Mouse (Mus musculus) liver, postnatal 0 days (tissue): Measurements from ENCODE around the gene Rab21. TPM values are rescaled to one million over a fixed set of nuclear protein-coding genes. Genes with fewer than 3 reads are reported as not detected.

Experiments
- ATAC-seq: fragments of 200-750 bp; cut with Nextera tagmentation; 2 replicates; pipeline ENCODE4 v1.8.0; 2017; ENCODE audit warnings: mild to moderate bottlenecking, moderate library complexity
- DNase-seq: peaks from one replicate; pipeline ENCODE4 v3.0.0-alpha.2; 2016
- H3K27ac ChIP-seq: fragments of 300-500 bp; sonication (generic); 2 replicates; pipeline ENCODE4 v1.5.1; 2014; ENCODE audit warnings: antibody characterized with exemption, moderate library complexity, mild to moderate bottlenecking, low read depth
- H3K27me3 ChIP-seq: fragments of 300-500 bp; sonication (generic); 2 replicates; pipeline ENCODE4 v1.6.1; 2014; ENCODE audit warnings: low read length, control low read depth, mixed read lengths; ENCODE audit not compliant: insufficient read depth
- H3K36me3 ChIP-seq: fragments of 300-500 bp; sonication (generic); replicated peaks from 2 replicates; pipeline ENCODE4 v1.6.1; 2014; ENCODE audit warnings: mild to moderate bottlenecking, control low read depth, low read length, moderate library complexity, mixed read lengths; ENCODE audit not compliant: insufficient read depth
- H3K4me1 ChIP-seq: fragments of 300-500 bp; sonication (generic); 2 replicates; pipeline ENCODE4 v1.6.1; 2014; ENCODE audit warnings: antibody characterized with exemption, mild to moderate bottlenecking, control low read depth; ENCODE audit not compliant: insufficient read depth
- H3K4me2 ChIP-seq: fragments of 300-500 bp; sonication (generic); 2 replicates; pipeline ENCODE4 v1.6.1; 2014; ENCODE audit warnings: low read depth, mild to moderate bottlenecking, low read length, moderate library complexity, mixed read lengths
- H3K4me3 ChIP-seq: fragments of 300-500 bp; sonication (generic); 2 replicates; pipeline ENCODE4 v1.5.1; 2014; ENCODE audit warnings: low read depth, low read length
- H3K9ac ChIP-seq: fragments of 300-500 bp; sonication (generic); replicated peaks from 2 replicates; pipeline ENCODE4 v1.6.1; 2014; ENCODE audit warnings: mild to moderate bottlenecking, moderate library complexity
- H3K9me3 ChIP-seq: fragments of 300-500 bp; sonication (generic); 2 replicates; pipeline ENCODE4 v1.6.1; 2016; ENCODE audit warnings: mild to moderate bottlenecking, control low read depth, low read length, mixed read lengths
- CTCF ChIP-seq: sonication (generic); IDR thresholded peaks from 2 replicates; pipeline ENCODE4 v1.5.1; 2016; ENCODE audit warnings: antibody characterized with exemption, low read depth
- EP300 ChIP-seq: IDR thresholded peaks from 2 replicates; pipeline ENCODE4 v1.6.1; 2016; ENCODE audit warnings: antibody characterized with exemption, low read depth, mild to moderate bottlenecking
- WGBS: fragments of 180-500 bp; shearing (Covaris S2); extraction: QIAGEN DNeasy Blood & Tissue Kit; methylation state at CpG from one replicate; pipeline ENCODE4 v1.1.7; 2014; ENCODE audit not compliant: insufficient replicate concordance; 5-methylcytosine and 5-hydroxymethylcytosine counted together
- polyA plus RNA-seq: library from polyadenylated mRNA; unstranded; fragments of >200 nt; fragmentation: Nextera tagmentation; extraction: Ambion mirVana; gene quantifications from 2 replicates; pipeline ENCODE4 v1.2.1, GENCODE M21; 2015

Rab21 gene
- polyA plus RNA-seq, 1 experiment from 2014 or later: 5.8 TPM

- WGBS: 2% methylated on average over 41 of the region's 73 CpGs
Observed at GRCm38 (mm10) chr10:115314582-115315452, 577 bp downstream of the Rab21 start.

GRCm38 (mm10) chr10:115314287-115314581, 1.2 kb downstream of the Rab21 start:
- no peak for TF ChIP-seq CTCF
- TF ChIP-seq EP300: no peak
- WGBS: 4% methylated on average over 6 of the region's 6 CpGs

More at GRCm38 (mm10) chr10:115314582-115315452, 577 bp downstream of the Rab21 start:
- Histone ChIP-seq H3K27me3 (no peaks in the 10 kb centered on the region), H3K9ac (peak overlapping the region; percentile 97), H3K4me2 (peak overlapping the region; percentile 85), H3K27ac (peak overlapping the region; percentile 98), H3K36me3 (no peaks in the 10 kb centered on the region), H3K4me3 (peak overlapping the region; percentile 96), H3K9me3 (no peaks in the 10 kb centered on the region), H3K4me1 (peaks cover 36% of the 10 kb centered on the region)
- peak; percentile 67 for ATAC-seq
- peak; percentile 63 for DNase-seq
- TF ChIP-seq EP300 (no peak), CTCF (no peak)

GRCm38 (mm10) chr10:115313641-115314286, 1.6 kb downstream of the Rab21 start:
- H3K27me3 ChIP-seq: no peaks in the 10 kb centered on the region
- WGBS: 68% methylated on average over 14 of the region's 14 CpGs
- TF ChIP-seq CTCF (no peak), EP300 (no peak)
- DNase-seq (no peak), ATAC-seq (no peak)
- H3K4me1 ChIP-seq: peaks cover 36% of the 10 kb centered on the region
- H3K4me3 ChIP-seq: peak overlapping the region; percentile 96
- peak overlapping the region; percentile 98; the same call in 1 of the 2 replicates for H3K27ac ChIP-seq
- H3K4me2 ChIP-seq: peak overlapping the region; percentile 85
- no peaks in the 10 kb centered on the region for H3K9me3 ChIP-seq
- H3K9ac ChIP-seq: peak overlapping the region; percentile 97
- no peaks in the 10 kb centered on the region for H3K36me3 ChIP-seq

More at GRCm38 (mm10) chr10:115314287-115314581, 1.2 kb downstream of the Rab21 start:
- no peaks in the 10 kb centered on the region for H3K27me3 ChIP-seq
- H3K4me3 ChIP-seq: peak overlapping the region; percentile 96
- no peaks in the 10 kb centered on the region for H3K9me3 ChIP-seq
- H3K27ac ChIP-seq: peak overlapping the region; percentile 98
- peaks cover 36% of the 10 kb centered on the region for H3K4me1 ChIP-seq
- peak overlapping the region; percentile 85 for H3K4me2 ChIP-seq
- H3K36me3 ChIP-seq: no peaks in the 10 kb centered on the region
- H3K9ac ChIP-seq: peak overlapping the region; percentile 97
- DNase-seq: no peak
- ATAC-seq: no peak

- Histone ChIP-seq H3K9ac (no peak overlapping the region), H3K36me3 (no peaks in the 10 kb centered on the region), H3K27me3 (no peaks in the 10 kb centered on the region), H3K4me1 (peaks cover 36% of the 10 kb centered on the region), H3K9me3 (no peaks in the 10 kb centered on the region), H3K27ac (peak overlapping the region; percentile 37), H3K4me3 (no peak overlapping the region), H3K4me2 (peak overlapping the region; percentile 18)
- ATAC-seq (no peak), DNase-seq (no peak)
- TF ChIP-seq EP300 (no peak), CTCF (no peak)
- 60% methylated on average over 3 of the region's 3 CpGs for WGBS
Observed at GRCm38 (mm10) chr10:115312732-115313131, 2.7 kb downstream of the Rab21 start.

GRCm38 (mm10) chr10:115312194-115312593, 3.2 kb downstream of the Rab21 start:
- no peak overlapping the region for H3K4me3 ChIP-seq
- TF ChIP-seq CTCF: no peak
- peaks cover 36% of the 10 kb centered on the region for H3K4me1 ChIP-seq
- H3K27me3 ChIP-seq: no peaks in the 10 kb centered on the region
- no peaks in the 10 kb centered on the region for H3K9me3 ChIP-seq
- DNase-seq (no peak), ATAC-seq (no peak)
- WGBS: 39% methylated on average over 5 of the region's 5 CpGs
- peak overlapping the region; percentile 18 for H3K4me2 ChIP-seq
- no peak overlapping the region for H3K9ac ChIP-seq
- H3K27ac ChIP-seq: peak overlapping the region; percentile 37
- no peaks in the 10 kb centered on the region for H3K36me3 ChIP-seq

- Histone ChIP-seq H3K27ac (peak overlapping the region; percentile 37; the same call in 1 of the 2 replicates), H3K4me3 (no peak overlapping the region), H3K9me3 (no peaks in the 10 kb centered on the region), H3K4me2 (peak overlapping the region; percentile 14; the same call in 1 of the 2 replicates), H3K36me3 (no peaks in the 10 kb centered on the region), H3K9ac (no peak overlapping the region), H3K4me1 (peaks cover 34% of the 10 kb centered on the region), H3K27me3 (no peaks in the 10 kb centered on the region)
- WGBS: 68% methylated on average over 14 of the region's 14 CpGs
- DNase-seq (no peak), ATAC-seq (no peak)
- no peak for TF ChIP-seq CTCF
- TF ChIP-seq EP300: no peak
Observed at GRCm38 (mm10) chr10:115311263-115311965, 4.0 kb downstream of the Rab21 start.
